Mouse (Mus musculus) liver, adult 2 months (tissue): ENCODE measurements around the gene Prrc2a.

Experiments
- CTCF ChIP-seq: fragments of 200-500 bp; IDR thresholded peaks from 2 replicates; pipeline ENCODE4 v1.5.1; 2011; ENCODE audit warnings: low read depth, low read length, control low read depth
- POLR2A ChIP-seq: fragments of 200-500 bp; IDR thresholded peaks from 2 replicates; pipeline ENCODE4 v1.6.1; 2011; ENCODE audit warnings: low read length, control low read depth; ENCODE audit not compliant: insufficient read depth; ENCODE audit errors: extremely low read depth

DNA sequence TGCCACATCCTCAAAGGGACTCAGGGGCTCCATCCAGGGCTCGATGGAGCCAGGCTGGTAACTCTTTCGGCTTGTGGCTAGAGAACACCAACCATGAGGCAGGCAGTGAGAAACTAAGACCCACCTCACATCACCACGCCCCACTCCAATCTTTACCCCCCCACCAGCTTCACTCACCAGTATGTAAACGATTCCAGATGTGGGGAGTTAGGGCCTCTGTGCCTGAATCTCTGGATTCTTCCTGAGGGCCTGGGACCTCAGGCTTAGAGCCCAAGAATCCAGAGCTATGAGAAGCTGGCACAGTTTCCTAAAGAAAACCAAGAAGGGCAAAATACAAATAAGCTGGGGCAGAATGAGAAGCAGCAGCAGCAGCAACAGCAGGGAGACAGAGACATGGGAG is 10.8 kb downstream of the Prrc2a start:
- no peak for TF ChIP-seq CTCF
- no peak for TF ChIP-seq POLR2A
